In genomic region chr7:83746107-83746687, GRCm38 (mm10) we compare ENCODE assay signal across 12 mouse cellular contexts. TPM values are rescaled to one million over a fixed set of nuclear protein-coding genes. Genes with fewer than 3 reads are reported as not detected.
DNase-seq lines count a peak whose midpoint lies in the region; ATAC-seq and TF ChIP-seq lines count a peak whose summit lies in the region.
"Had no signal": no experiment of that assay in that cellular context is flagged by ENCODE, and none has a peak within 500 bp of the region (broad histone marks: within the 10 kb centered on the region; RNA-seq: fewer than 3 reads in every experiment).

No protein-coding gene starts in this region.

- H3K4me1 ChIP-seq in lung, embryonic 14.5 days (ENCODE audit: insufficient read depth), result peaks cover 12% of the 10 kb centered on the region
- peaks cover 5% of the 10 kb centered on the region; the same call in 1 of the 2 replicates for H3K4me1 ChIP-seq in hindbrain, embryonic 14.5 days (replicated peaks; ENCODE audit: control insufficient read depth, insufficient read depth, low read length)
- peaks cover 10% of the 10 kb centered on the region; the same call in 1 of the 2 replicates for H3K4me1 ChIP-seq in neural tube, embryonic 13.5 days (replicated peaks)
- H3K4me1 ChIP-seq: liver, embryonic 15.5 days had no signal

- ATAC-seq in cerebellum, adult (ENCODE audit: insufficient number of reproducible peaks, low FRiP score, low TSS enrichment), result no peak
- ATAC-seq in lung, embryonic 14.5 days (ENCODE audit: insufficient read depth), result peak; percentile 42; the same call in 1 of the 2 replicates
- no peak for ATAC-seq in hindbrain, embryonic 14.5 days (ENCODE audit: low FRiP score)
- no peak for ATAC-seq in neural tube, embryonic 13.5 days (ENCODE audit: low read depth)
- ATAC-seq in monocyte, adult 5-6 weeks (replicated peaks; ENCODE audit: insufficient number of reproducible peaks, low FRiP score, low TSS enrichment, poor library complexity, severe bottlenecking), result no peak
- ATAC-seq: Patski had no signal

- H3K4me3 ChIP-seq in lung, embryonic 14.5 days (ENCODE audit: low read depth, low read length), result peak overlapping the region; percentile 16; the same call in 1 of the 2 replicates
- no peak overlapping the region for H3K4me3 ChIP-seq in hindbrain, embryonic 14.5 days (replicated peaks; ENCODE audit: low read length)
- no peak overlapping the region for H3K4me3 ChIP-seq in neural tube, embryonic 13.5 days
- H3K4me3 ChIP-seq: liver, embryonic 15.5 days had no signal

- 34% methylated on average over 8 of the region's 8 CpGs for WGBS in lung, embryonic 14.5 days
- WGBS in hindbrain, embryonic 14.5 days, result 61% methylated on average over 8 of the region's 8 CpGs
- WGBS in neural tube, embryonic 13.5 days, result 51% methylated on average over 8 of the region's 8 CpGs

- H3K27ac ChIP-seq in lung, embryonic 14.5 days (ENCODE audit: low read depth), result peak overlapping the region; percentile 71
- H3K27ac ChIP-seq in hindbrain, embryonic 14.5 days, result no peak overlapping the region
- no peak overlapping the region for H3K27ac ChIP-seq in neural tube, embryonic 13.5 days (replicated peaks)
- H3K27ac ChIP-seq: liver, embryonic 15.5 days had no signal

- peak overlapping the region; percentile 27 for H3K9ac ChIP-seq in lung, embryonic 14.5 days
- H3K9ac ChIP-seq in hindbrain, embryonic 14.5 days, result no peak overlapping the region
- no peak overlapping the region for H3K9ac ChIP-seq in neural tube, embryonic 13.5 days
- H3K9ac ChIP-seq: liver, embryonic 15.5 days had no signal

- TF ChIP-seq CTCF in lung, embryonic 14.5 days (IDR thresholded peaks at IDR 0.05; ENCODE audit: low read depth), result no peak

- DNase-seq in cerebellum, postnatal 14 days, result peak; percentile 11 to 18
- DNase-seq in lung, embryonic 14.5 days, result no peak
- DNase-seq in lung, postnatal 36 days, result no peak
- no peak for DNase-seq in hindbrain, embryonic 14.5 days (ENCODE audit: low spot score)
- DNase-seq in frontal cortex, postnatal 36 days (ENCODE audit: low spot score in 2 of 2), result no peak

- H3K9me3 ChIP-seq in lung, embryonic 14.5 days (ENCODE audit: low read depth, low read length), result no peaks in the 10 kb centered on the region
- no peaks in the 10 kb centered on the region for H3K9me3 ChIP-seq in hindbrain, embryonic 14.5 days (ENCODE audit: control insufficient read depth, low read length)
- H3K9me3 ChIP-seq in neural tube, embryonic 13.5 days, result no peaks in the 10 kb centered on the region
- H3K9me3 ChIP-seq: liver, embryonic 15.5 days had no signal

- peak overlapping the region; percentile 54 for H3K4me2 ChIP-seq in lung, embryonic 14.5 days
- H3K4me2 ChIP-seq in hindbrain, embryonic 14.5 days (replicated peaks), result 0 out of 2 replicates have a peak overlapping the region, but pooled peaks have one; percentile 11
- peak overlapping the region; percentile 35 for H3K4me2 ChIP-seq in neural tube, embryonic 13.5 days
- H3K4me2 ChIP-seq: liver, embryonic 15.5 days had no signal

- no peaks in the 10 kb centered on the region for H3K27me3 ChIP-seq in lung, embryonic 14.5 days (ENCODE audit: insufficient read depth, low read length)
- H3K27me3 ChIP-seq in hindbrain, embryonic 14.5 days (ENCODE audit: control insufficient read depth, insufficient read depth, low read length), result no peaks in the 10 kb centered on the region
- H3K27me3 ChIP-seq in neural tube, embryonic 13.5 days, result no peaks in the 10 kb centered on the region
- H3K27me3 ChIP-seq: liver, embryonic 15.5 days had no signal

- H3K36me3 ChIP-seq in lung, embryonic 14.5 days (ENCODE audit: insufficient read depth), result no peaks in the 10 kb centered on the region
- no peaks in the 10 kb centered on the region for H3K36me3 ChIP-seq in hindbrain, embryonic 14.5 days (replicated peaks; ENCODE audit: control insufficient read depth, insufficient read depth)
- H3K36me3 ChIP-seq in neural tube, embryonic 13.5 days, result no peaks in the 10 kb centered on the region
- H3K36me3 ChIP-seq: liver, embryonic 15.5 days had no signal

RNA-seq across cellular contexts. Expression of gene Il16, which starts 0.7 kb away (rescaled TPM):
- polyA plus RNA-seq in lung, embryonic 14.5 days (2014; fragmentation: Nextera tagmentation; extraction: Ambion mirVana), result 2.3 and 2.8 TPM in 2 replicates
- polyA plus RNA-seq in hindbrain, embryonic 14.5 days (2014; fragmentation: Nextera tagmentation; extraction: Ambion mirVana), result 1.0 and 1.2 TPM in 2 replicates
- polyA plus RNA-seq in neural tube, embryonic 13.5 days (2015; fragmentation: Nextera tagmentation; extraction: Ambion mirVana), result 1.4 and 1.6 TPM in 2 replicates
- total RNA-seq in monocyte, adult 5-6 weeks (2017), result 184 to 220 TPM (median 193 TPM) in 3 replicates

RNA-seq across cellular contexts. Expression of gene Cfap161, which starts 48.5 kb away (rescaled TPM):
- 0.13 and 0.22 TPM in 2 replicates for polyA plus RNA-seq in lung, embryonic 14.5 days (2014; fragmentation: Nextera tagmentation; extraction: Ambion mirVana)
- 1.4 and 1.6 TPM in 2 replicates for polyA plus RNA-seq in hindbrain, embryonic 14.5 days (2014; fragmentation: Nextera tagmentation; extraction: Ambion mirVana)
- 0.33 TPM in 1 of 2 replicates, not detected in the other for polyA plus RNA-seq in neural tube, embryonic 13.5 days (2015; fragmentation: Nextera tagmentation; extraction: Ambion mirVana)
- 2.0 TPM in 1 of 3 replicates, not detected in the others for total RNA-seq in monocyte, adult 5-6 weeks (2017)
- total RNA-seq: gastrocnemius, postnatal 25 days had no signal
- polyA plus RNA-seq: large intestine, adult 2 months; liver, embryonic 15.5 days; Patski had no signal

Comparison
In these comparisons a context has a peak if more than half of its experiments do, and no peak if none do; other contexts are left out.
1. DNase-seq: peak in cerebellum, postnatal 14 days (2 of 2); none in lung, embryonic 14.5 days (single experiment), lung, postnatal 36 days (single experiment), hindbrain, embryonic 14.5 days (single experiment) and frontal cortex, postnatal 36 days (0 of 2).
2. Peak in every context shown above with its lines, with median percentiles within 50 percentile points of each other: H3K4me2 ChIP-seq.